Mouse (Mus musculus) kidney, adult 2 months (tissue): ENCODE results near the gene 9230112D13Rik.

ENCODE experiments used
- CTCF ChIP-seq: fragments of 200-500 bp; conservative IDR thresholded peaks from 2 replicates; pipeline ENCODE4 v1.5.1; 2011; ENCODE audit warnings: low read depth, mild to moderate bottlenecking, control low read depth, low read length, moderate library complexity, mixed read lengths; ENCODE audit not compliant: insufficient read depth, insufficient read length
- POLR2A ChIP-seq: fragments of 200-500 bp; IDR thresholded peaks from one replicate; pipeline ENCODE4 v1.6.1; 2011; ENCODE audit warnings: low read depth, low read length, control low read depth

DNA sequence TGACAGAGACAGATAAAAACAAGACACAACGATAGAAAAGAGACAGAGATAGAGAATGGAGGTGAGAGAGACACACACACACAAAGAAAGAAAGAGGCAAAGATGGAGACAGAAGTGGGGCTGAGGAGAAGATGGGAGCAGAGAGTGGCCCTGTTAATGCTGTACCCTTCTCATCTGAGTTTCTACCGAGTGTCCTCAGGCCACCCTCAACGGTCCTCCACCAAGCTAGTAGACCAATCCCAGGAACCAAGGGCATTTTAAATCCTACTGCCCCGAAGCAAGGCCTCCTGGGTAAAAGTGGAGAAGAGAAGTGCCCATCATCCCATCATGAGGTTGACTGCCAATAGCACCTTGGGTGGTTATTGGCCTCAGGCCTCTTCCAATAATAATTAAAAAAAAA, 48.3 kb upstream of the 9230112D13Rik start:
- no peak for TF ChIP-seq CTCF
- TF ChIP-seq POLR2A, result no peak
